Mouse (Mus musculus): ENCODE data around the gene Gm20431.

GRCm38 (mm10) chr2:167586041-167586440 lies 75.3 kb downstream of the Gm20431 start:
- TF ChIP-seq CTCF (conservative IDR thresholded peaks at IDR 0.05; ENCODE audit: low read length) (no peak), NANOG (IDR thresholded peaks at IDR 0.05; ENCODE audit: borderline replicate concordance, low read length) (no peak), POU5F1 (IDR thresholded peaks at IDR 0.05; ENCODE audit: borderline replicate concordance, low read length) (no peak)
